Mouse (Mus musculus): Measurements from ENCODE around the gene Gm20721. TPM values are rescaled to one million over a fixed set of nuclear protein-coding genes. Genes with fewer than 3 reads are reported as not detected.
"Not testable (repeated sequence)": the region's sequence is repeated elsewhere in the genome, so short reads cannot be mapped to it uniquely, and the experiment has no call there.

The Gm20721 gene
- total RNA-seq, 2 experiments from 2014 or later: 1.3 to 1.7 TPM

- DNase-seq (ENCODE audit: low spot score in 2 of 2): peak; percentile 71 to 76
These were observed 15.8 kb downstream of the Gm20721 start for GRCm38 (mm10) chr2:174330616-174331191.

GRCm38 (mm10) chr2:174329663-174330615 is 16.6 kb downstream of the Gm20721 start:
- peak; percentile 85 to 90 for DNase-seq (ENCODE audit: low spot score in 2 of 2)

GRCm38 (mm10) chr2:174328926-174329662 is 17.4 kb downstream of the Gm20721 start:
- DNase-seq (ENCODE audit: low spot score in 2 of 2): peak; percentile 39 to 51

GRCm38 (mm10) chr2:174328358-174328905 is 18.1 kb downstream of the Gm20721 start:
- peak; percentile 16 to 43 for DNase-seq (ENCODE audit: low spot score in 2 of 2)

- peak; percentile 59 to 63 for DNase-seq (ENCODE audit: low spot score in 2 of 2)
These were observed 19.1 kb downstream of the Gm20721 start for GRCm38 (mm10) chr2:174327295-174327981.

GRCm38 (mm10) chr2:174326481-174326880 is 20.0 kb downstream of the Gm20721 start:
- no peak for DNase-seq (ENCODE audit: low spot score in 2 of 2)

- DNase-seq (ENCODE audit: low spot score in 2 of 2): no peak
These were observed 20.5 kb downstream of the Gm20721 start for GRCm38 (mm10) chr2:174325989-174326388.

GRCm38 (mm10) chr2:174316661-174317060 is 29.9 kb downstream of the Gm20721 start:
- no peak for DNase-seq (ENCODE audit: low spot score in 2 of 2)

GRCm38 (mm10) chr2:174315445-174315844 is 31.1 kb downstream of the Gm20721 start:
- not testable (repeated sequence) for DNase-seq (ENCODE audit: low spot score in 2 of 2)

- no peak for DNase-seq (ENCODE audit: low spot score in 2 of 2)
These were observed 33.9 kb downstream of the Gm20721 start for GRCm38 (mm10) chr2:174312661-174313060.

GRCm38 (mm10) chr2:174312118-174312647 is 34.3 kb downstream of the Gm20721 start:
- DNase-seq (ENCODE audit: low spot score in 2 of 2): peak; percentile 70 to 71

GRCm38 (mm10) chr2:174311613-174312012 is 34.9 kb downstream of the Gm20721 start:
- DNase-seq (ENCODE audit: low spot score in 2 of 2): no peak

GRCm38 (mm10) chr2:174310913-174311514 is 35.5 kb downstream of the Gm20721 start:
- DNase-seq (ENCODE audit: low spot score in 2 of 2): peak; percentile 32 to 55

- DNase-seq (ENCODE audit: low spot score in 2 of 2): no peak
These were observed 38.6 kb downstream of the Gm20721 start for GRCm38 (mm10) chr2:174307903-174308302.

- no peak for DNase-seq (ENCODE audit: low spot score in 2 of 2)
These were observed 40.9 kb downstream of the Gm20721 start for GRCm38 (mm10) chr2:174305646-174306045.

GRCm38 (mm10) chr2:174302526-174302925 is 44.0 kb downstream of the Gm20721 start:
- no peak for DNase-seq (ENCODE audit: low spot score in 2 of 2)

- no peak for DNase-seq (ENCODE audit: low spot score in 2 of 2)
These were observed 45.8 kb downstream of the Gm20721 start for GRCm38 (mm10) chr2:174300666-174301065.

GRCm38 (mm10) chr2:174300186-174300585 is 46.3 kb downstream of the Gm20721 start:
- no peak for DNase-seq (ENCODE audit: low spot score in 2 of 2)

GRCm38 (mm10) chr2:174299771-174300160 is 46.7 kb downstream of the Gm20721 start:
- no peak for DNase-seq (ENCODE audit: low spot score in 2 of 2)
